Mouse (Mus musculus): ENCODE measurements around the gene Mre11a. TPM values are rescaled to one million over a fixed set of nuclear protein-coding genes. Genes with fewer than 3 reads are reported as not detected.

Gene Mre11a
- polyA plus RNA-seq, 1 experiment from 2014 or later = 34.6 TPM

DNA sequence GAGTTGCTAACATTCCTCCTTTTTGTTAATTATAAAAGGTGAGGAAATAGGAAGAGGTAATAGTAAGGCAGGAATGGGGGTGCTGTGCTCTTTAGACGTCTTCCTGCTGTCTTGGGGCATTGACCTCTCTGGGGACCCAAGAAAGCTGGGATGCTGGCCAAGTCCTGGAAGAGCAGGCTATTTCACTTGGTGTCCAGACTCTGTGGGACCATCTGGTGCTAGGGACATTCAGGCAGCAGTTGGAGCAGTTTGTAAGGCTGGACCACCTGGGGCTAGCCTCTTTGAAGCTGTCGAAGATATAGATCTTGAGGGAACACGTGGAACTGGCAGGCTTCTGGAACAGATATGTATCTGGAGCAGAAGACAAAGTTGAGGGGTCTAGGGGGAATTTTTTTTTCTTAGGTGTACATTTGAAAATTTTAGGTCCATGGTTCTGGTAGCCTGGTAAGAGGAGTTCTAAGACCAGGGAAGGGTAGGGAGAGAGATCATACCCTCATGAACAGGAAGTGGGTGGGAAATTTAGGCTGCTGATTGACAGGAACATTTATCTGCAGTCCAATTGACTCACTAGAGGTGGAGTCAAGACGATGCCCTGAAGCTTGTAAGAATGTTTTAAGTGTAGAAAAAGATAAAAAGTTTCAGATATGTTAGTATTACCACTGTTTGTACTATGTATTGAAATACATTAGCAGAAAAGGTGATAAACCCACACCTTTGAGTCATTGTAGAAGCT lies 72.6 kb downstream of the Mre11a start:
- DNase-seq = no peak

DNA sequence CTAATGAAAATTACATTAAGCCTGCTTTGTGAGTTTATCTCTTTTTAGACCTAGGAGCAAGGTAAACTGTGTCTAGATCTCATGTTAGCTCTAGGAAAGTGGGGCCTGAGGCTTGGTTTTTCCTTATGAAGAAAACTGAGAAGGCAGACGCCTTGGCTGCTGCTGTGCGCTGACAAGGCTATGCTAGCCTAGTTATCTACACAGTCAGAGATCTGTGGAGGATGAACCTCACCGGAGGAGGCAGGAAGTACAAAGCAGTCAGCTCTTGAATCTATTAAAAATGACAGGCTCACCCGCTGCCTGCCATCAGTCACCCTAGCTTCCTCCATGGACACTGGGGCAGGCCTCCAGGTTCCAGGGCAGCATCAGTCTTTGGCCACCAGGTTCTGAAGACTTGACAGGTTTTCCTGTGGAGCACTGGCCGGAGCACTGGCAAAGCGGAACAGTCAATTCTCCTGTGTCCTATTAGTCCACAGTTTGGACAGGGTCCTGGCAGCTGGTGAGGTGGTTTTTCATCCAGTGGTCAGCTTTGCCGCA lies 73.8 kb downstream of the Mre11a start:
- WGBS = 61% methylated on average over 7 of the region's 7 CpGs
- Histone ChIP-seq H3K27me3 (ENCODE audit: insufficient read depth, low read length) (peaks cover 46% of the 10 kb centered on the region), H3K36me3 (ENCODE audit: insufficient read depth) (no peaks in the 10 kb centered on the region), H3K9me3 (ENCODE audit: low read depth, low read length) (no peaks in the 10 kb centered on the region), H3K4me2 (no peak overlapping the region), H3K9ac (no peak overlapping the region), H3K4me1 (ENCODE audit: insufficient read depth) (no peaks in the 10 kb centered on the region), H3K4me3 (ENCODE audit: low read depth, low read length) (no peak overlapping the region), H3K27ac (ENCODE audit: low read depth) (no peak overlapping the region)
- no peak for DNase-seq
- no peak for TF ChIP-seq CTCF (IDR thresholded peaks at IDR 0.05; ENCODE audit: low read depth)
- no peak for ATAC-seq (ENCODE audit: insufficient read depth)

More for the DNA sequence above, 72.6 kb downstream of the Mre11a start:
- Histone ChIP-seq H3K9me3 (ENCODE audit: low read depth, low read length) (no peaks in the 10 kb centered on the region), H3K36me3 (ENCODE audit: insufficient read depth) (no peaks in the 10 kb centered on the region), H3K4me3 (ENCODE audit: low read depth, low read length) (no peak overlapping the region), H3K4me2 (no peak overlapping the region), H3K27ac (ENCODE audit: low read depth) (no peak overlapping the region), H3K9ac (no peak overlapping the region), H3K27me3 (ENCODE audit: insufficient read depth, low read length) (peaks cover 44% of the 10 kb centered on the region), H3K4me1 (ENCODE audit: insufficient read depth) (no peaks in the 10 kb centered on the region)
- ATAC-seq (ENCODE audit: insufficient read depth) = no peak
- WGBS = 35% methylated on average over 4 of the region's 4 CpGs
- TF ChIP-seq CTCF (IDR thresholded peaks at IDR 0.05; ENCODE audit: low read depth) = no peak

DNA sequence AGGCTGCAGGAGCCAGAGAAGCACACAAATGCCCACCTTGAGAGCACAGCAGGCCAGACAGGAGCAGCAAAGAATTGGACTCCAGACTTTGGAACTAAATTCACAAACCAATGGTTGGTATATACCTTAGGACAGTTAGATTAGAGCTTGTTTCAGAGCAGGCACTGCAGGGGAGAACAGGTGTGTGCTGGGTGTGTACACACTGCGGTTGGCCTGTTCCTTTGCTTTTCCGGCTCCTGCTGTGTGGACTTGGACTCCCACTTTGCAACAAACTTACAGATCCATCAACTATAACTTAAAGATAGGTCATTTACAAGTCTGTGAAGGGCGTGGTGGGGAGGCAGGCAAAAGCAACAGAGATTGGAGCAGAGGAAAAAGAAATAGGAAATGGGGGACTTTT lies 74.3 kb downstream of the Mre11a start:
- Histone ChIP-seq H3K27ac (ENCODE audit: low read depth) (no peak overlapping the region), H3K4me2 (no peak overlapping the region), H3K4me1 (ENCODE audit: insufficient read depth) (no peaks in the 10 kb centered on the region), H3K4me3 (ENCODE audit: low read depth, low read length) (no peak overlapping the region), H3K27me3 (ENCODE audit: insufficient read depth, low read length) (peaks cover 46% of the 10 kb centered on the region), H3K36me3 (ENCODE audit: insufficient read depth) (no peaks in the 10 kb centered on the region), H3K9ac (no peak overlapping the region), H3K9me3 (ENCODE audit: low read depth, low read length) (no peaks in the 10 kb centered on the region)
- ATAC-seq (ENCODE audit: insufficient read depth) (no peak), DNase-seq (no peak)
- TF ChIP-seq CTCF (IDR thresholded peaks at IDR 0.05; ENCODE audit: low read depth) = no peak
- WGBS = 66% methylated on average over 3 of the region's 3 CpGs

DNA sequence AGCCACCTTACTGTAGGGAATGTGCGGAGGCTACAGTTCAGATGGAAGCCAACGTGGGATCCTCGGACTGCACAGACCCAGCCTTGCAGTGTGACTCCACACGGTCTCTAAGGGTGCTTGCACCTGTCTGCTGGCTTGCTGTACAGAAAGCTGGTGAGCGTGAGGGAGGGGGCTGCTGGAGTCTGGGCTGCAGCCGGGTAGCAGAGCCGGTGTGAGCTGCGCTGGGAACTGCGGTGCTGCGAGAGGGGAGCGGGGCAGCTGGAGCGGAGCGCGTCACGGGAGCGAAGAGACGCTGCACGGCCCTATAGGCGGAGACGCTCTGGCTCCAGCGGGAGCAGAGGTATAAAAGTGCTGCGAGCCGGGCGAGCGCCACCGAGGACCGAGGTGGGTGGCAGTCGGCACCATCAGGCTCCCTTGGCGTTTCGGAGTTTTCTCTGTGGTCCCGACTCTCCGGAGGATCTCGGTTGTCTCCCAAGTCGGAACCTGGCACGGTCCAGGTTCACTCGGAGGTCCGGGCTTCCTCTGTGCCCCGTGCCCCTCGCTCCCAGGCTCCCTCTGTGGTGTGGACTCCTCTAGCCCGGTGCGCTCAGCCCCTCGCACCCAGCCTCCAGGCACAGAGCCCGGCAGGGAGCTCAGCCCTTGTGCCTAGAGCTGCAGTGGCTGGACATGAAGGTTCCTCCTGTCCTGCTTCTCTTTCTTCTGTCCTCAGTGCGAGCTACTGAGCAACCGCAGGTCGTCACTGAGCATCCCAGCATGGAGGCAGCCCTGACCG lies 75.6 kb downstream of the Mre11a start, which contains the start of gene Gpr83:
Gene Gpr83 (plus strand): TSS at position 343 of the 772 bp plus-strand sequence.
- peak within 1 kb of the TSS; percentile 23 for H3K9ac ChIP-seq

DNA sequence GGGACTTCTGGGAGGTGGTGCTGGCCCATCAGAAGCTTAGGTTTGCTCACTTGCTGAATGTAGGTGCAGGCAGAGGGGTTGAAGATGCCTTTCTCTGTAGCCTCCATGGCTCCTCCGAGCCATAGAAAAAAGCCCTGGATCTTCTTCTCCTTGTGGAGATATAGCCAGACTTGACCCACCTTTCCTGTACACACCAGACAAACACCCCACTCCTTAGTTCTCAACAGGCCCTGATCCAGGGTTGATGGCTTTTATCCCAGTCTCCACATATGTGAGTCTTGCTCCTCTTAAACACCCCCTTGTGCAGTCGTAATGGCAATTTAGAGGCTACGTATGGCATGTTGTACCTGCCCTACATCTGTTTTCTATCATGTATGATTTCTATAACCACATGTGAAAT lies 78.7 kb downstream of the Mre11a start:
- Histone ChIP-seq H3K4me1 (ENCODE audit: insufficient read depth) (no peaks in the 10 kb centered on the region), H3K4me3 (ENCODE audit: low read depth, low read length) (no peak overlapping the region), H3K27ac (ENCODE audit: low read depth) (no peak overlapping the region), H3K9me3 (ENCODE audit: low read depth, low read length) (no peaks in the 10 kb centered on the region), H3K27me3 (ENCODE audit: insufficient read depth, low read length) (peaks cover 39% of the 10 kb centered on the region), H3K9ac (no peak overlapping the region), H3K4me2 (no peak overlapping the region), H3K36me3 (ENCODE audit: insufficient read depth) (no peaks in the 10 kb centered on the region)
- WGBS = 94% methylated on average over 3 of the region's 3 CpGs
- no peak for TF ChIP-seq CTCF (IDR thresholded peaks at IDR 0.05; ENCODE audit: low read depth)
- DNase-seq (no peak), ATAC-seq (ENCODE audit: insufficient read depth) (no peak)

More for the DNA sequence above, 75.6 kb downstream of the Mre11a start, which contains the start of gene Gpr83:
- no peaks in the 10 kb centered on the region for H3K4me1 ChIP-seq (ENCODE audit: insufficient read depth)
- ATAC-seq (ENCODE audit: insufficient read depth) (peak; percentile 87), DNase-seq (peak; percentile 73)
- WGBS = 3% methylated on average over 47 of the region's 47 CpGs
- peak within 1 kb of the TSS; percentile 76 for H3K4me2 ChIP-seq
- no peak for TF ChIP-seq CTCF (IDR thresholded peaks at IDR 0.05; ENCODE audit: low read depth)
- peak within 1 kb of the TSS; percentile 42 for H3K4me3 ChIP-seq (ENCODE audit: low read depth, low read length)
- no peaks in the 10 kb centered on the region for H3K36me3 ChIP-seq (ENCODE audit: insufficient read depth)
- H3K27me3 ChIP-seq (ENCODE audit: insufficient read depth, low read length) = peaks cover 46% of the 10 kb centered on the region
- no peak within 1 kb of the TSS for H3K27ac ChIP-seq (ENCODE audit: low read depth)
- no peaks in the 10 kb centered on the region for H3K9me3 ChIP-seq (ENCODE audit: low read depth, low read length)

DNA sequence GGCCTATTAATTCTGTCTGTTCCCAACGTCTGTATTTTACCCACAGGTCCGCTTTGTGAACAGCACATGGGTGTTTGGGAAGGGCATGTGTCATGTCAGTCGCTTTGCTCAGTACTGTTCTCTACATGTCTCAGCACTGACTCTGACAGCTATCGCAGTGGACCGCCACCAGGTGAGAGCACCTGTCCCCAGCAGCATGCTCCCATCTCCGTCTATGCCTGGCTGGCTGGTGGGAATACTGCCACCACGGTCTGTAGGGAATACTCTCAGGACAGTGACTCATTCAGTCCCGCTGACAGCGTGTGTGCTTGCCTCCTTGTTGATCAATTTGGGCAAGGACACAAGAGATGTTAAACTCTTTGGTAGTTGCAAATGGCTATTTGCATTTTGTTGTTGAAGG lies 80.3 kb downstream of the Mre11a start:
- Histone ChIP-seq H3K4me1 (ENCODE audit: insufficient read depth) (no peaks in the 10 kb centered on the region), H3K27ac (ENCODE audit: low read depth) (no peak overlapping the region), H3K27me3 (ENCODE audit: insufficient read depth, low read length) (peaks cover 23% of the 10 kb centered on the region), H3K9me3 (ENCODE audit: low read depth, low read length) (no peaks in the 10 kb centered on the region), H3K9ac (no peak overlapping the region), H3K4me2 (no peak overlapping the region), H3K36me3 (ENCODE audit: insufficient read depth) (no peaks in the 10 kb centered on the region), H3K4me3 (ENCODE audit: low read depth, low read length) (no peak overlapping the region)
- no peak for TF ChIP-seq CTCF (IDR thresholded peaks at IDR 0.05; ENCODE audit: low read depth)
- no peak for DNase-seq
- 74% methylated on average over 9 of the region's 9 CpGs for WGBS
- no peak for ATAC-seq (ENCODE audit: insufficient read depth)

DNA sequence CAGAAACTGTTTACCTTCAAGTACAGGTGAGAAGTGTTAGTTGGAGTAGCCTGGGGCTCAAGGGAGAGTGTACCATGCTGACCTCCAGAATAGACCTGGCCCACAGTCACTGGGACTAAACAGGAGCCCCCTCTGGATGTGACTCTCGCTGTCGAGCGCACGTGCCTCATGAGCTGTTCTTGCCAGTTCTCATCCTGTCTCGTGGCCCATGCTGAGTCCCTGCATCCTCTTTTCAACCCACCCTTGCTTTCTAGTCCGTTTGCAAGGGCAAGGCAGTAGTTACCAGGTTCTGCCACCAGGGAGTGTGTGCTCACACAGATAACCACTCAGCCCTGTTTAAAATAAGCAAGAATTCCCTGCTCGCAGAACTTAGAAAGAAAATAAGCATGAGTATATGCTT lies 82.5 kb downstream of the Mre11a start:
- H3K4me2 ChIP-seq = no peak overlapping the region
- ATAC-seq (ENCODE audit: insufficient read depth) = peak; percentile 69
- peak; percentile 88 for TF ChIP-seq CTCF (IDR thresholded peaks at IDR 0.05; ENCODE audit: low read depth)
- 21% methylated on average over 7 of the region's 7 CpGs for WGBS
- no peak overlapping the region for H3K9ac ChIP-seq
- DNase-seq = peak; percentile 87
- H3K4me3 ChIP-seq (ENCODE audit: low read depth, low read length) = no peak overlapping the region
- H3K27ac ChIP-seq (ENCODE audit: low read depth) = no peak overlapping the region
- H3K27me3 ChIP-seq (ENCODE audit: insufficient read depth, low read length) = 0 out of 2 replicates have a peak, but pooled peaks cover 3% of the 10 kb centered on the region
- no peaks in the 10 kb centered on the region for H3K4me1 ChIP-seq (ENCODE audit: insufficient read depth)
- H3K9me3 ChIP-seq (ENCODE audit: low read depth, low read length) = no peaks in the 10 kb centered on the region
- no peaks in the 10 kb centered on the region for H3K36me3 ChIP-seq (ENCODE audit: insufficient read depth)
